Mouse (Mus musculus): ENCODE data around the gene Zbtb39.
"Not testable (repeated sequence)": the region's sequence is repeated elsewhere in the genome, so short reads cannot be mapped to it uniquely, and the experiment has no call there.

- TF ChIP-seq CTCF, POLR2A (IDR thresholded peaks at IDR 0.05; ENCODE audit: extremely low read depth, insufficient read depth, low read length): not testable (repeated sequence)
Observed at GRCm38 (mm10) chr10:127762926-127763325, 23.6 kb downstream of the Zbtb39 start.
